In genomic region chr14:27017936-27018335, GRCm38 (mm10) we compare ENCODE assay signal across 33 mouse cellular contexts. TPM values are rescaled to one million over a fixed set of nuclear protein-coding genes. Genes with fewer than 3 reads are reported as not detected.
"Had no signal": no experiment of that assay in that cellular context is flagged by ENCODE, and none has a peak within 500 bp of the region (broad histone marks: within the 10 kb centered on the region; RNA-seq: fewer than 3 reads in every experiment).

No protein-coding gene starts in this region.

- ATAC-seq: forebrain, embryonic 13.5 days; forebrain, embryonic 14.5 days; forebrain, embryonic 15.5 days; forebrain, embryonic 16.5 days; forebrain, postnatal 0 days had no signal

- H3K4me2 ChIP-seq: embryonic facial prominence, embryonic 12.5 days; embryonic facial prominence, embryonic 13.5 days; embryonic facial prominence, embryonic 15.5 days; forebrain, embryonic 12.5 days; forebrain, embryonic 13.5 days; forebrain, embryonic 15.5 days had no signal

- H3K9ac ChIP-seq: embryonic facial prominence, embryonic 12.5 days; embryonic facial prominence, embryonic 13.5 days; embryonic facial prominence, embryonic 15.5 days; forebrain, embryonic 12.5 days; forebrain, embryonic 13.5 days; forebrain, embryonic 15.5 days; forebrain, postnatal 0 days had no signal

- DNase-seq: cerebellum, adult 9-10 months; cerebellum, adult 9-11 months; cerebellum, postnatal 10 days; cerebellum, postnatal 14 days; cerebellum, postnatal 25 days; cerebellum, postnatal 36 days; embryo, embryonic 11 days; forebrain, postnatal 0 days; gastrocnemius, adult 2 months; gastrocnemius, postnatal 10 days; gastrocnemius, postnatal 14 days; gastrocnemius, postnatal 25 days; gastrocnemius, postnatal 36 days; heart, adult 18-20 months; heart, adult 2 months had no signal

- H3K36me3 ChIP-seq: embryonic facial prominence, embryonic 10.5 days; embryonic facial prominence, embryonic 12.5 days; embryonic facial prominence, embryonic 13.5 days; embryonic facial prominence, embryonic 15.5 days; forebrain, embryonic 10.5 days; forebrain, embryonic 12.5 days; forebrain, embryonic 15.5 days; heart, embryonic 10.5 days had no signal

- H3K27ac ChIP-seq: embryonic facial prominence, embryonic 10.5 days; embryonic facial prominence, embryonic 12.5 days; embryonic facial prominence, embryonic 13.5 days; embryonic facial prominence, embryonic 15.5 days; forebrain, embryonic 10.5 days; forebrain, embryonic 12.5 days; forebrain, embryonic 13.5 days; forebrain, embryonic 15.5 days; gastrocnemius, adult 2 months; heart, adult 2 months; heart, embryonic 10.5 days had no signal

- H3K27me3 ChIP-seq: embryonic facial prominence, embryonic 12.5 days; embryonic facial prominence, embryonic 13.5 days; embryonic facial prominence, embryonic 15.5 days; forebrain, embryonic 12.5 days; forebrain, embryonic 13.5 days; forebrain, embryonic 15.5 days had no signal

- H3K4me1 ChIP-seq: embryonic facial prominence, embryonic 12.5 days; embryonic facial prominence, embryonic 13.5 days; embryonic facial prominence, embryonic 15.5 days; forebrain, embryonic 12.5 days; forebrain, embryonic 13.5 days; forebrain, embryonic 15.5 days; heart, embryonic 10.5 days had no signal

- H3K9me3 ChIP-seq: embryonic facial prominence, embryonic 10.5 days; embryonic facial prominence, embryonic 12.5 days; embryonic facial prominence, embryonic 13.5 days; embryonic facial prominence, embryonic 15.5 days; forebrain, embryonic 10.5 days; forebrain, embryonic 12.5 days; forebrain, embryonic 13.5 days; forebrain, embryonic 15.5 days; heart, embryonic 10.5 days had no signal

- H3K4me3 ChIP-seq: embryonic facial prominence, embryonic 10.5 days; embryonic facial prominence, embryonic 12.5 days; embryonic facial prominence, embryonic 13.5 days; embryonic facial prominence, embryonic 15.5 days; erythroblast, embryonic 14.5 days; forebrain, embryonic 10.5 days; forebrain, embryonic 12.5 days; forebrain, embryonic 13.5 days; forebrain, embryonic 15.5 days; gastrocnemius, adult 2 months; heart, adult 2 months; heart, embryonic 10.5 days had no signal

RNA-seq across cellular contexts. Expression of gene Il17rd, which starts 20.8 kb away (rescaled TPM):
- total RNA-seq: common myeloid progenitor, adult 5-6 weeks had no signal

RNA-seq across cellular contexts. Expression of gene Hesx1, which starts 23.7 kb away (rescaled TPM):
- total RNA-seq: forebrain, postnatal 0 days; gastrocnemius, adult 18-20 months; gastrocnemius, adult 2 months; gastrocnemius, adult 8-10 months; gastrocnemius, postnatal 10 days; gastrocnemius, postnatal 14 days; gastrocnemius, postnatal 25 days; gastrocnemius, postnatal 36 days; heart, adult 18-20 months; heart, adult 2 months; heart, adult 8-10 months had no signal
- polyA plus RNA-seq: cortical plate, adult 2 months; forebrain, embryonic 12.5 days; forebrain, embryonic 13.5 days; forebrain, embryonic 14.5 days; forebrain, embryonic 15.5 days; forebrain, embryonic 16.5 days; forebrain, postnatal 0 days; frontal cortex, adult 2 months; heart, adult 2 months had no signal
